Mouse (Mus musculus) E14TG2a.4 (cell line): ENCODE measurements around the gene Stx6.

ENCODE experiments used
- H3K27me3 ChIP-seq: 2 replicates; pipeline ENCODE4 v1.6.1; 2014; ENCODE audit warnings: low read length, control low read depth; ENCODE audit not compliant: insufficient read depth
- H3K36me3 ChIP-seq: 2 replicates; pipeline ENCODE4 v1.6.1; 2014; ENCODE audit warnings: low read length, control low read depth; ENCODE audit not compliant: insufficient read depth
- H3K4me1 ChIP-seq: replicated peaks from 2 replicates; pipeline ENCODE4 v1.6.1; 2014; ENCODE audit warnings: low read depth, low read length, control low read depth
- H3K4me3 ChIP-seq: replicated peaks from 2 replicates; pipeline ENCODE4 v1.5.1; 2014; ENCODE audit warnings: mild to moderate bottlenecking, low read length
- H3K9me3 ChIP-seq: 2 replicates; pipeline ENCODE4 v1.6.1; 2014; ENCODE audit warnings: low read length, control low read depth
- CTCF ChIP-seq: conservative IDR thresholded peaks from 2 replicates; pipeline ENCODE4 v1.5.1; 2014; ENCODE audit warnings: low read length
- NANOG ChIP-seq: IDR thresholded peaks from 2 replicates; pipeline ENCODE4 v1.6.1; 2014; ENCODE audit warnings: borderline replicate concordance, low read length, mixed read lengths
- POU5F1 ChIP-seq: IDR thresholded peaks from 2 replicates; pipeline ENCODE4 v1.6.1; 2014; ENCODE audit warnings: low read length, borderline replicate concordance

The Stx6 gene

DNA sequence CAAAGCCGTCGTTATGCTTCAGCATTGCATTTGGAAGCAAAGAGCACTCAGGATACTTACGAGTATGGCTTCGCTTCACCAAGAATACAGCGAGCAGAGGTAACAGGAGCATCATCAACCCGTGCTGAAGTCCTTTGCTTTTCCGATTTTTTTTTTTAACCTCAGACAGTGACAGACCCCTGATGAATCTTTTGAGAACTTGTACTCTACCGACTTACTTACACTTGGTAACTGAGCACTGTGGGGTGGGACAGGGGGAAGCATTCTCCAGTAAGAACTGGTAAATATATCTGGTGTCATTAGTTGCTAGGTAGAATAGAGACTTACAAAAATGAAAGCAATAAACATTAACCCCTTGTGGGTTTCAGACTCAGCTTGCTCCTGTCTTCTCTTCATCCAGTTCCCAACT is 11.9 kb upstream of the Stx6 start, which contains the start of gene Mr1:
Mr1 (minus strand) TSS at position 243 of the 409 bp plus-strand sequence.
- Histone ChIP-seq H3K9me3 (no peaks in the 10 kb centered on the region), H3K4me1 (peaks cover 6% of the 10 kb centered on the region; the same call in 1 of the 2 replicates), H3K36me3 (no peaks in the 10 kb centered on the region), H3K4me3 (no peak within 1 kb of the TSS), H3K27me3 (peaks cover 3% of the 10 kb centered on the region; the same call in 1 of the 2 replicates)
- no peak for TF ChIP-seq CTCF
- TF ChIP-seq NANOG, result no peak
- no peak for TF ChIP-seq POU5F1

DNA sequence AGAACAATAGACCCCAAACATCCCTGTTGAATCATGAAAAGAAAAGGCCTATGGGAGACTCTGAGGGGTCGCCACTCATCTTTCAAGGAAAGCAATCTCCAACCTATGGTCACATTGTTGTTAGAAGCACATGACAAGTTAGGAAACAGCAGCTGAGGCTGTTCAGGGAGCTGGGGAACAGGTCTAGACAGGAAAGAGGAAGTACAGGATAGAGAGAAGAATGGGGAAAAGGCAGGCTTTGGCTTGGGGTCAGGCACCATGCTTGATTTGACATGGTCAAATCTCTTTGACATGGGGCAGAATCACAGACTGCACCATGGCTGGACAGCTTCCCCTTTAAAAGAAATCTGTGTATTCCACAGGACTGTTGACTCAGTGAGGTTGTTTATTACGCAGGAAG is 11.3 kb upstream of the Stx6 start:
- H3K27me3 ChIP-seq, result peaks cover 3% of the 10 kb centered on the region; the same call in 1 of the 2 replicates
- H3K4me3 ChIP-seq, result no peak overlapping the region
- peaks cover 6% of the 10 kb centered on the region; the same call in 1 of the 2 replicates for H3K4me1 ChIP-seq
- TF ChIP-seq CTCF (no peak), POU5F1 (no peak)
- no peaks in the 10 kb centered on the region for H3K36me3 ChIP-seq
- no peaks in the 10 kb centered on the region for H3K9me3 ChIP-seq

DNA sequence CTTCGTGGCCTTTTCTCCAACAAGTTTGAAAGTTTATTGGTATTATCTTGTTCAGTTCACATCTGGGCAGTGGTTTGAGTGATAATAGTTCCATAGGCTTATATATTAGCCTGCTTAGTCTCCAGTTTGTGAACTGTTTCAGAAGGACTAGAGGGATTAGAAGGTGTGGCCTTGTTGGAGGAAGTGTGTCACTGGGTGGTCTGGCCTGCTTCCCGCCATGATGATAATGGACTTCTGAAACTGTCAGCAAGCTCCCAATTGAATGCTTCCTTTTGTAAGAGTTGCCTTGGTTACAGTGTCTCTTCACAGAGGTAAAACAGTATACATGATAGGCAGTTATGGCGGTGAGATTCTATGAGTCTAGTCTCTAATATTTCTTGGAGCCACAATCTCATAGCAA is 9.1 kb upstream of the Stx6 start:
- H3K9me3 ChIP-seq, result no peaks in the 10 kb centered on the region
- H3K27me3 ChIP-seq, result peaks cover 3% of the 10 kb centered on the region; the same call in 1 of the 2 replicates
- H3K36me3 ChIP-seq, result no peaks in the 10 kb centered on the region
- TF ChIP-seq POU5F1 (no peak), CTCF (no peak), NANOG (no peak)
- H3K4me3 ChIP-seq, result no peak overlapping the region
- peaks cover 22% of the 10 kb centered on the region for H3K4me1 ChIP-seq

DNA sequence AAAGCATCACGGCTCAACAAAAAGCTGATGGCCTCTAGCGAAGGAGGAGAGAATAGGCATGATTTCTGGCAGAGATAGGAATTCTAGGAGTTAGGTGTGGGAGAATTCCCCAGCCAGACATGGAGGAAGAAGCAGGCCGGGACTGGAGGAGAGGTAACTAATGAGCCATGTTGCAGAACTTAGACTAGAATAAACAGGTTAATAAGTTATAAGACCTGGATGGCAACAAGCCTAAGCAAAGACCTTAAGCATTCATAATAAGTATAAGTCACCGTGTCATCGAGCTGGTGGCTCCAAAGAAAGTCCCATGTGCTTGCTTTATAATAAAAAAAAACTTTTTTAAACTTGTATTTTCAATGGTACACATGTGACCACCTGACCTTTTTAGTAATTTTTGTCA is 7.7 kb upstream of the Stx6 start:
- Histone ChIP-seq H3K4me1 (peaks cover 28% of the 10 kb centered on the region), H3K9me3 (no peaks in the 10 kb centered on the region), H3K27me3 (no peaks in the 10 kb centered on the region), H3K36me3 (no peaks in the 10 kb centered on the region), H3K4me3 (no peak overlapping the region)
- TF ChIP-seq POU5F1, result no peak
- TF ChIP-seq CTCF, result no peak
- TF ChIP-seq NANOG, result no peak

DNA sequence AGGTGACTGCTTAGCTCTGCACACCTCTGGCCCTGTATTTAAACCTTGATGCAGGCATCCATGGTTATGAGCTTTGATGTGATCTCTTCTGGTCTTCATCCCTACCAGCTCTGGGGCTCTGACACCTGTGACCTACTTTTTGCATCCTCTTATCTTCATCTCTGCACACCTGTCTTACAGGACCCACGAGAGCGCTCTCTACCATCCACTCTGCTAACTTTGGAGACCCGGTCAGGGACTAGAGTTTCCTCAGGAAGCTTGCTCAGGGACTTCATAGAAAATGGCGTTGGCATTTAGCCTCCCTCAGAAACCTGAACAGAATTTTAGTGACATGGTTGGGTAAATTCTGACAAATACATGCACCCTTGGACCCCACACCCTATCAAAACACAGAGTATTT is 4.6 kb upstream of the Stx6 start:
- Histone ChIP-seq H3K4me1 (peaks cover 33% of the 10 kb centered on the region), H3K9me3 (no peaks in the 10 kb centered on the region), H3K27me3 (no peaks in the 10 kb centered on the region), H3K4me3 (no peak overlapping the region), H3K36me3 (no peaks in the 10 kb centered on the region)
- TF ChIP-seq NANOG (no peak), POU5F1 (no peak), CTCF (no peak)

DNA sequence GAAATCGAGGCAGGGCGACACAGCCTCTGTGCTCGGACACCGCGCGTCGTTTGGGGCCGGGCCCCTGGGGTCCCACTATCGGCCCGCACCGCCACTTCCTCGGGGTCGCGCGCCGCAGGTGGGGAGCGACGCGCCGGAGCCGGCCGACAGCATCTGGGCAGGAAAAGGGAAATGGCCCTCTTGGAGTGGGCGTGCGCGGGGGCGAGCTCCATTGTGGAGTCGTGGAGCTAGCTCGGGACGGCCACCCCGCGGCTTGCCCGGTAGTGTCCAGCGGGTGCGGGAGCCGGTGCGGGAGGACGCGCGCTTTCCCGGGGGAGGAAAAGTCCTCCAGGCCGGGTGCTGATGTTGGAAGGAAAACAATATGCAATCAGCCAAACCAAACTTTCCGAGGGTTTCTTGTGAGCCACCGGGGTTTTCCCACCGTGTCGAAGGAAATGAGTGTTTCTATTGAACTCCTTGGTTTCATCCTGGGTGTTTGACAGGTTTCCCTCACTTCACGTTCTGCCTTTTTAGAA is 512 bp downstream of the Stx6 start:
- no peaks in the 10 kb centered on the region for H3K36me3 ChIP-seq
- TF ChIP-seq POU5F1 (no peak), CTCF (no peak), NANOG (no peak)
- peaks cover 19% of the 10 kb centered on the region for H3K4me1 ChIP-seq
- H3K27me3 ChIP-seq, result peaks cover 4% of the 10 kb centered on the region; the same call in 1 of the 2 replicates
- H3K9me3 ChIP-seq, result no peaks in the 10 kb centered on the region
- peak overlapping the region; percentile 99 for H3K4me3 ChIP-seq

DNA sequence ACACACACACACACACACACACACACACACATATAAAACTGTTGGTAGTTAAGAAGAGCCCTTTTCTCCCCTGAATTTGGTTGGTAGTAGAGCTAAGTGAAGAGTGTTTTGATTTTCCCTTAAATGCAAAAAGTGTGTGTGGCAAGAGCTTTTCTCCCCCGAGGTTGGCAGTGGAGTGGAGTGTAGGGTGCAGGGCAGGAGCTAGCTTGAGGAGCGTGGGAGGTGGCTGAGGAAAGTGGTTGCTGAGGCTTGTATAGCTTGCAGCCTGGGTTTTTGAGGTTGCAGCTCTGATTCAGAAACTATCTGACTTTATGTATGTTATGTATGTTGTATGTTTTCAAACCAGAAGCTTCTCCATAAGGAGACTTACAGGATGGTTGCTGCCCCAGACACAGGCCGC is 8.9 kb downstream of the Stx6 start:
- no peaks in the 10 kb centered on the region for H3K9me3 ChIP-seq
- peaks cover 4% of the 10 kb centered on the region; the same call in 1 of the 2 replicates for H3K4me1 ChIP-seq
- no peak overlapping the region for H3K4me3 ChIP-seq
- H3K27me3 ChIP-seq, result no peaks in the 10 kb centered on the region
- H3K36me3 ChIP-seq, result peaks cover 6% of the 10 kb centered on the region
- TF ChIP-seq POU5F1, result no peak
- no peak for TF ChIP-seq CTCF
- TF ChIP-seq NANOG, result no peak

DNA sequence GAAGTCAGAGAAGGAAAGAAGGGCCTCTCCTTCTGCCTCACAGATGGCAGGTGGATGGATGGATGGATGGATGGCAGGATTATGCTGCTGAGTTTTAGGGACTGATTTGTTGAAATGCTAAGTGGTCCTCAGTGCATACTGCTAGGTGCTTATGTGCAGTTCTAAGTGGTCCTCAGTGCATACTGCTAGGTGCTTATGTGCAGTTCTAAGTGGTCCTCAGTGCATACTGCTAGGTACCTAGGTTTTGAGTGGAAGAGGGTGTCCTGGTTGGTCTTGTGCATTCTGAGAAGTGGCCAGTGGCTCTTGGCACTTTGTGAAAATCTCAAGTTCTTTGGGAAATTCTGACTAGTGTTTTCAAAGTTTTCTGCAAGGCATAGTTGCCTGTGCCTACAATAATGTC is 11.4 kb downstream of the Stx6 start:
- peaks cover 6% of the 10 kb centered on the region for H3K36me3 ChIP-seq
- TF ChIP-seq NANOG (no peak), CTCF (no peak), POU5F1 (no peak)
- peaks cover 4% of the 10 kb centered on the region; the same call in 1 of the 2 replicates for H3K4me1 ChIP-seq
- H3K9me3 ChIP-seq, result no peaks in the 10 kb centered on the region
- no peaks in the 10 kb centered on the region for H3K27me3 ChIP-seq
- no peak overlapping the region for H3K4me3 ChIP-seq
